Mouse (Mus musculus): ENCODE measurements at regions not wholly inside any gene's neighbourhood (a gene's known extent, or its start where the extent isn't known, plus 50 kb on each side); places are given as distances from the start of the nearest gene placed in this dataset.

DNA sequence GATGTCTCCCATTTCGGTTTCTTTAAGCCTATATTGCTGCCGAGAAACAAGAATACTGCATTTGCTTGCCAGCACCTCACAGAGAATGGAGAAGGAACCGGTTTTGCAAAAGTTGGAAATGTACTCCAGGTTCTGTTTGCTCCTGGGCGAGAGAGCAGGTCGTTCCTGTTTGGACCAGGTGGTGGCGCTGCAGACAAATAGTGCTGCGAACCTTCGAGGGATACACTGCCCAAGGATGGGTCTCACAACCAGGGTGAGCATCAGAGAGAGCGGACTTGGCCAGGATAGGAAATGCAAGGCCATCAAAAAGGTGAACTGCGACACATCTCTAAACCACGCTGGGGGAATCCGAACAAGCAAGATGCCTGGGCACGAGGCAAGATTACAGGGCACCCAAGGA lies 54.0 kb upstream of the Ets2 start:
- peak; percentile 35 for DNase-seq

DNA sequence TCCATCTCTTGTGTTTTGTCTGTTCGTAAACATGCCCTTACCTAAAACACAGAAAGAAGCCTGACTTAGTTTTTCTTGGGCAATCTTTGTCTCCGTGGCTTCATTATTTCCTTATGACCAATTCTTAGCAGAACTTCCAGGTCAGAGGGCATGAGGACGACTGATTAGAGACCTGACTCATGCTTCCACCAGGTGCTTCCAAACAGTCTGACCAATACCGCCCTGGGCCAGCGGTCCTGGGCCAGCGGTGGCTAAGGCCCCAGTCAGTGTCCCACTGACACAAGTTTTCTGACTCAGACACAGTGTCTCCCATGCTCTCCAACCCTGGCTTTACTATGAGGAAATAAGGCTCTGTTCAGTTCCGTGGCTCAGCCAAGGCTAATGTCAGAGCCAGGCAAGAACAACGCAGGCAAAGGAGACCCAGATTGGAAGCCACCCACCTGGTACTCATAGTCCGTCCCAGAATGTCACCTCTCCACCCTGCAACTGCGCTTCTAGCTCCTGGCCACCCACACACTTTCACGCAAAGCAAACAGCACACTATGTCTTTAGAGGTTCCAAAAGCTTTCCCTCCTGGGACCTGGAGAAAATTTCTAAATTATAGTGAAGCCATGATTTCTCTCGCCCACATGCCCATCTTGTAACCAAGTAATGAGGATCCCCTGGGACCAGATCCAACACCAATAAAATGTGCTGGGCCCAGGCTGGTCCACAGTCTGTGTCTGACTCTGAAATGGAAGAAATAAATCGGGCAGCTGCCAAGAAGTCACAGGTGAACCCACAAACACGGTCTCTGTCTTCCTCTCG lies 56.6 kb upstream of the Erg start:
- no peak for DNase-seq

DNA sequence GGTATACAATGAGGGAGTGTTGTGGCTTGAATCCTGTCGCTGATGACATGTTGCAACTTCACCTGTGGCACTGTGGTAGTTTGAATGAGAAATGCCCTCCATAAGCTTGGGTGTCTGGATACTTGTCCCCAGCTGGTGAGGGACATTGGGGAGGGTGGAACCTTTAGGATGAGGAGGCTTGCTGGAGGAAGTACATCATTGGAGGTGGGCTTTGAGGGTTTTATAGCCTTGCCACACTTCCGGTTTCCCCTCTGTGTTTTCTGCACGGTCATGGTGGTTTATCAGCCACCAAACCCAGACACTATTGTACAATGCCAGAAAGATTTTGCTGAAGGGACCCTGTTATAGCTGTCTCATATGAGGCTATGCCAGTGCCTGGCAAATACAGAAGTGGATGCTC lies 54.3 kb upstream of the Erg start:
- no peak for DNase-seq

DNA sequence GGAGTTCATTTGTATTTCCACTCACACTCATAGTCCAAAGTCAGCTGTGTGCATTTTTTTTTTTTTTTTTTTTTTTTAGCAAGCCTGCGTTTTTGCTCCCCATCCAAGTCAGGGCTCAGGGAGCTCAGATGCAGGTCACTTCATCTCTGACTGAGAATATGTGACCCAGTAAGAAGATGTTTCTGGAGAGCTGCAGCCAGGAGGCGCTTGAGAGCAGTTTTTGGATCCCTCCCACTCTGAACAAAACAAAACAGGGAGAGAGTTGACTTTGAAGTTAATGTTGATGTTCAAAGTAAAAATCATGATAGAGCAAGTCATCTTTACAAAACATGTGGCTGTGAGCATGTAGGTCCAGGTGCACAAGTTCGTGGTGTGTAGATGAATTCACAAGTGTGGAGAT lies 53.3 kb upstream of the Erg start:
- DNase-seq: no peak

DNA sequence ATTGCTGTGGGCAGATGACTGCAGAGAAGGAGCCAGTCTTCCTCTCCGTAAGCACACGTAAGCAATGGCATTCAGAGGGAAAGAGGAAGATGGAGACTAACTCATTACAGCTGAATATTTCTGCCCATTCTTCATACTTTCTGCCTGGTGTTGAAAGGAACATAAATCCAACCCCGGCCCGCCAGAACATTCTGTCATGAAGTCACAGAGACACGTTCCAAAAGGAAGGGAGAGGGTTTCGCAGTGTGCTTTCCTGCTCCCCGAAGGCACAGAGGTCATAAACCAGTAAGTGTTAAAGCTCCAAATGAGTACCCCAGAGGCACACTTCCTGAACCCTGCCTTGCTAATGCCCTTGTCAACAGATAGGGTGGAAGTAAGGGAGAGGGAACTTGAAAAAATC lies 51.5 kb upstream of the Erg start:
- DNase-seq: no peak

DNA sequence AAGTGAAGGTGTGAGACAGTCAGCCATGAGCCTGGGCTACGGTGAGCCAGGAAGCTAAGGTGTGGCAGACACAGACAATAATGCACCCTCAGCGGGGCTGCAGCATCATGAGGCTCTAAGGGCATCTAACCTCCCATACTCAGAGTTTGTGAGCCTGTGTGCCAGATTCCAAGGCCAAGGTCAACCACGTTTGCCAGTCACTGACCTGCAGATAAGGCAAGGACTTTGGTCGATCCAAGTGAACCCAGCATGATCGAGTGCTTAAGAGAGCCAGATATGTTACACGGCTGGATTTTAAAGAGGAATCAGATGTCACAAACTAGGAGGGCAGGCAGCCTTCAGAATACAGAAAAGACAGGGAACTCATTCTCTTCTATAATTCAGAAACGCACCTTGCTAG lies 50.2 kb upstream of the Erg start:
- no peak for DNase-seq

Measured in adrenal gland, adult 8-10 months (tissue).